Mouse (Mus musculus): ENCODE measurements at regions not wholly inside any gene's neighbourhood (a gene's known extent, or its start where the extent isn't known, plus 50 kb on each side); places are given as distances from the start of the nearest gene placed in this dataset.

GRCm38 (mm10) chr2:30743976-30744620 lies 59.4 kb downstream of the 1700001O22Rik start:
- no peak for DNase-seq

GRCm38 (mm10) chr2:30743265-30743846 lies 60.1 kb downstream of the 1700001O22Rik start:
- DNase-seq, result no peak

- DNase-seq, result no peak
Measured at GRCm38 (mm10) chr2:30741450-30741849, 62.0 kb downstream of the 1700001O22Rik start.

- no peak for DNase-seq
Measured at GRCm38 (mm10) chr2:30737759-30738158, 65.7 kb downstream of the 1700001O22Rik start.

GRCm38 (mm10) chr2:30736705-30737104 lies 66.8 kb downstream of the 1700001O22Rik start:
- no peak for DNase-seq

- DNase-seq, result no peak
Measured at GRCm38 (mm10) chr2:30736236-30736635, 67.2 kb downstream of the 1700001O22Rik start.

GRCm38 (mm10) chr2:30733853-30734252 lies 69.6 kb downstream of the 1700001O22Rik start:
- no peak for DNase-seq

GRCm38 (mm10) chr2:30731832-30732231 lies 71.6 kb downstream of the 1700001O22Rik start:
- no peak for DNase-seq

GRCm38 (mm10) chr2:30727948-30728347 lies 75.5 kb downstream of the 1700001O22Rik start:
- no peak for DNase-seq

- DNase-seq, result no peak
Measured at GRCm38 (mm10) chr2:30725601-30726489, 77.6 kb downstream of the 1700001O22Rik start.

GRCm38 (mm10) chr2:30725186-30725585 lies 78.3 kb downstream of the 1700001O22Rik start:
- DNase-seq, result no peak

- DNase-seq, result no peak
Measured at GRCm38 (mm10) chr2:30724521-30724920, 78.9 kb downstream of the 1700001O22Rik start.

GRCm38 (mm10) chr2:30723059-30723587 lies 80.3 kb downstream of the 1700001O22Rik start:
- DNase-seq, result no peak

GRCm38 (mm10) chr2:30722263-30723050 lies 81.0 kb downstream of the 1700001O22Rik start:
- no peak for DNase-seq

- no peak for DNase-seq
Measured at GRCm38 (mm10) chr2:30721473-30722262, 81.8 kb downstream of the 1700001O22Rik start.

GRCm38 (mm10) chr2:30721048-30721461 lies 82.4 kb downstream of the 1700001O22Rik start:
- no peak for DNase-seq

- no peak for DNase-seq
Measured at GRCm38 (mm10) chr2:30720291-30720690, 83.2 kb downstream of the 1700001O22Rik start.

- no peak for DNase-seq
Measured at GRCm38 (mm10) chr2:30719611-30720290, 83.7 kb downstream of the 1700001O22Rik start.

GRCm38 (mm10) chr2:30718741-30719381 lies 84.6 kb downstream of the 1700001O22Rik start:
- DNase-seq, result peak; percentile 84

- DNase-seq, result peak; percentile 86
Measured at GRCm38 (mm10) chr2:30718329-30718675, 85.2 kb downstream of the 1700001O22Rik start.

Data from gastrocnemius, postnatal 10 days (tissue).